Mouse (Mus musculus): ENCODE data around the gene Aip.

Aip gene

DNA sequence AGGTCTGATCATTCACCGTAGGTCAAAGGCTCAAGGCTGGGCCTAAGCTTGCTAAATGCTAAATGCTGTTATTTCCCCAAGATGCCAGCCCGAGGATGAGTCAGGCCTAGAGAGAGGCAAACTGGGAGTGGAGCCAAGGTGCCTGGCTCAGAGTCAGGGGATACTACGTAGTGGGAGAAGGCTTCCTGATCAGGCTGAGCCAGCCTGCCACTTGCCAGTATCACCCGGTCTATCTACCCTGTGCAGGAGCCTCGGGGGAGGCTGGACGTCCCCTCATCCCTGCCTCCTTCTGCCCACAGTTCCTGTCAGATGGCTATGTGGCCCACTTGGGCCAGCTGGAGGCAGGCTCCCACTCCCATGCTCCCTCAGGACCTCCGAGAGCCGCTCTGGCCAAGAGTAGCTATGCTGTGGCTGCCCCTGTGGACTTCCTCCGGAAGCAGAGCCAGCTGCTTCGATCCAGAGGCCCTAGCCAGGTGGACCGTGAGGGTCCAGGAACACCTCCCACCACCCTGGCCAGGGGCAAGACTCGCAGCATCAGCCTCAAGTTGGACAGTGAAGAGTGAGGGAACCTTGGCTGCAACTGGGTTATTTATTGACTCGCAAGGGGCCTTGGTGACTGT lies 12.4 kb downstream of the Aip start:
- no peak for DNase-seq (ENCODE audit: low read depth, low spot score)

DNA sequence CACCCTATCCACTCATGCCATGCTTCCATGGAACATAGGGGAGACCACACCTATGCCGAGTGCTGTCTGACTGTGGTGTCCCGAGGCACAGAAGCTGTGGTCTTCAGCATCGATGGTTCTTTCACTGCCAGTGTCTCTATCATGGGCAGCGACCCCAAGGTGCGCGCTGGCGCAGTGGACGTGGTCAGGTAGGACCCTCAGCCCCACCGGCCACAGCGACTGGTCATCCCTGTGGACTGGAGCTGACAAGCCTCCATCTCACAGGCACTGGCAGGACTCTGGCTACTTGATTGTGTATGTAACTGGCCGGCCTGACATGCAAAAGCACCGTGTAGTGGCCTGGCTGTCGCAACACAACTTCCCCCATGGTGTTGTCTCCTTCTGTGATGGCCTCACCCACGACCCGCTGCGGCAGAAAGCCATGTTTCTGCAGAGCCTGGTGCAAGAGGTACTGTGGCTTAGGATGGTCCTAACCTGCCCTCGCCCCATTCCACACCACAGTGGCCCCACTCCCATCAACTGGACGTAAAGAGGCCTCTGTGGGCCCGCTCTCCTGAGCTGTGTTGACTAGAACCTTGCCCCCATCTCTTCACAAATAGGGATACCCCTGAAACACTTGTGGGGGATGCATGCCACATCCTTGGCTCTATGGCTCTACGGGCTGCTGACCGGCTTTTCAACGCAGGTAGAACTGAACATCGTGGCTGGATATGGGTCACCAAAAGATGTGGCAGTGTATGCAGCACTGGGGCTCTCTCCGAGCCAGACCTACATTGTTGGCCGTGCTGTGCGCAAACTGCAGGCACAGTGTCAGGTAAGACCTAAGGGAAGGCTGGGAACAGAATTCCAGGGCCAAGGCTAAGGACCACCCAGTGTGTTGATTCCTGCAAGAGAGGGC lies 13.3 kb downstream of the Aip start:
- DNase-seq (ENCODE audit: low read depth, low spot score) = no peak

DNA sequence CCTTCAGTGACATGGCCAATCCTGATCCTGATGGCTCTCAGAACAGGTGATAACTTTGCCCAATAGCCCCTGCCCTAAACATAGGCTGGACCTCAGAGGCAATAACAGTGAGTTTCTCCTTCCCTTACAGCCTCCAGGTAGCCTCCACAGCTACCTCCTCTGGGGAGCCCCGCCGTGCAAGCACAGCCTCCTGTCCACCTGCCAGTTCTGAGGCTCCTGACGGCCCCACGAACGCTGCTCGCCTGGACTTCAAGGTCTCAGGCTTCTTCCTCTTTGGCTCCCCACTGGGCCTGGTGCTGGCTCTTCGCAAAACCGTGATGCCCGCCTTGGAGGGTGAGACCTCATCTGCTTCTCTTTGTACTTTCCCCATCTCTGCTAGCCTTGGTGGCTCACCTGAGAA lies 17.1 kb downstream of the Aip start:
- DNase-seq (ENCODE audit: low read depth, low spot score) = no peak

DNA sequence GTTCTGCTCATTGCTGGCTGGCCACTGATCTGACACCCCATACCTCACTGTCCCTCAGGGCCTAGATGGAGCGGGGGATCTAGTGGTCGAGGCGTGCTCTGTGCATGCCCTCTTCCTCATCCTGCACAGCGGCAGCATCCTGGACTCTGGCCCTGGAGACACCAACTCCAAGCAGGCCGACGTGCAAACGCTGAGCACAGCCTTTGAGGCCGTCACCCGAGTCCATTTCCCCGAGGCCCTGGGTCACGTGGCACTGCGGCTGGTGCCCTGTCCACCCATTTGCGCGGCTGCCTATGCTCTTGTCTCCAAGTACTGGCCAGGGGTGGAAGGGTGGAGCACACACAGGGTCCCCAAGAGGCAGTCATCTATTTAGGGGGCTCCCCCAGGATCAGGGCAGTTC lies 19.0 kb downstream of the Aip start:
- DNase-seq (ENCODE audit: low read depth, low spot score) = no peak

DNA sequence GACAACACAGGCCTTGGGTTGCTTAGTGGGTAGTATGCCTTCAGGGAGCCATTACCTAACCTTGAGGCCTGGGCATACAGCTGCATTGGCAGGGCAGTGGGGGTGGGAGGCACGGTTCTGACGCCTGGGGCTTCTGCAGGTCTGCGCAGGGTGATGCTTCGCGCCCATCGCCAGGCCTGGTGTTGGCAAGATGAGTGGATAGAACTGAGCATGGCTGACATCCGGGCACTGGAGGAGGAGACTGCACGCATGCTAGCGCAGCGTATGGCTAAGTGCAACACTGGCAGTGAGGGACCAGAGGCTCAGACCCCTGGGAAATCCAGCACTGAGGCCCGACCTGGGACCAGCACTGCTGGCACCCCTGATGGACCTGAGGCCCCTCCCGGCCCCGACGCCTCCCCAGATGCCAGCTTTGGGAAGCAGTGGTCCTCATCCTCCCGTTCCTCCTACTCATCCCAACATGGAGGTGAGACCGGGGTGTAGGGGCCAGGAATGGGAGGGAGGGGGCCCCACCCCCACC lies 20.9 kb downstream of the Aip start:
- DNase-seq (ENCODE audit: low read depth, low spot score) = no peak

DNA sequence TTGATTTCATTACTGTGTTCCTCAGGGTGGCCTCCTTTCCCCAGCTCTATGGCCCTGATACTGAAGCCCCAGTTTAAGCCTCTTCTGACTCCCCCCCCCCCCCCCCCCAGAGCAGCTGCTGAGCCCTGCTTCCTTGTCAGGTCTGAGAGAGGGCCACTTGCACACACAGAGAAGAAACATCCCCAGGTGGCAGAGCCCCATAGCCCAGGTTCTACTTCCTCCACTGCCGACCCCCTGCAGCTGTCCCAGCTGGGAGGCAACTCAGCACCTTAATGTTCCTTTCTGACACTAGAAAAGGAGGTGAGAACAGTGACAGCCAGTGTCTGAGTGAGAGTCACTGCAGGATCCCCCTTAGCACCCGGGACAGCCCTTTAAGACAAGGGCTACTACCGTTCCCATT lies 21.9 kb downstream of the Aip start:
- DNase-seq (ENCODE audit: low read depth, low spot score) = no peak

DNA sequence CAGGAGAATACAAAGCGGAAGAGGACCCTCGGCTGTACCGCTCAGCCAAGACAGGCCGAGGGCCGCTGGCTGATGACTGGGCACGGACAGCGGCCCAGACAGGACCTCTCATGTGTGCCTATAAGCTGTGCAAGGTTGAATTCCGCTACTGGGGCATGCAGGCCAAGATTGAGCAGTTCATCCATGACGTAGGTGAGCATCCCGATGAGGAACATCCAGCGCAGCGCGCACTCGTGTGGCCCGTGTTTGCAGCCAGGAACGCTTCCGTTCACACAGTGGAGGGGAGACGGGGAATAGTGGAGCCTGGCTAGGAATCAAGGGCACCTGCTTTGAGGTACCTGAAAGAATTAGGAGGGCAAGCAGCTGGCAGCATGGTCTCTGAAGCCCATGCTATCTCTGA lies 22.4 kb downstream of the Aip start:
- no peak for DNase-seq (ENCODE audit: low read depth, low spot score)

DNA sequence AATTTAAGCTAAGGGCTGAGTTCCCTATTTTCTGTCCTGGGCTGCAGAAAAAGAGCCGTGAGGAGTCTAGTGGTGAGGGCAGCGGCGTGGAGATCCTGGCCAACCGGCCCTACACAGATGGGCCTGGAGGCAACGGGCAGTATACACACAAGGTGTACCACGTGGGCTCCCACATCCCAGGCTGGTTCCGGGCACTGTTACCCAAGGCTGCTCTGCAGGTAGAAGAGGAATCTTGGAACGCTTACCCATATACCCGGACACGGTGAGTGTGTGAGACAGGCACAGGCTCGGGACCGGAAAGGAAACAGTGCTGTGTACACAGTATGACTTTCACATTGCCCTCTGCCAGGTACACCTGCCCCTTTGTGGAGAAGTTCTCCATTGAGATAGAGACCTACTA lies 23.0 kb downstream of the Aip start:
- no peak for DNase-seq (ENCODE audit: low read depth, low spot score)

DNA sequence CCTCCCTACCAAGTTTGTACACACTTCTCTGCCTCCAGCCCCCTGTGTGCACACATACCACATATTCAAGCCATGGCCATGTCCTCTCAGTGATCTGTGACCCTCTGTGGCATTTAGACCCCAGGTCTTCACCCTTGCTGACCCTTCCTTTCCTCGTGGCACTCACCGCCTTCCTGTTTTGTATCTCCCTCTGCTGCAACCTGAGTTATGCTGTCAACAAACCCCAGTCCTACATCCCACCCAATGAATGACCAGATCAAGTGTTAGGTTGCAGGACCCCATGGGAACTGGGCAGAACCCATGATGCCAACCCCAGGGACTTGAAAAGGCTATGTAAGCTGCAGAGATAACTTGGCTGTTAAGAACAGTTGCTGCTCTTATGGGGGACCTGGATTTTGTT lies 23.6 kb downstream of the Aip start:
- no peak for DNase-seq (ENCODE audit: low read depth, low spot score)

DNA sequence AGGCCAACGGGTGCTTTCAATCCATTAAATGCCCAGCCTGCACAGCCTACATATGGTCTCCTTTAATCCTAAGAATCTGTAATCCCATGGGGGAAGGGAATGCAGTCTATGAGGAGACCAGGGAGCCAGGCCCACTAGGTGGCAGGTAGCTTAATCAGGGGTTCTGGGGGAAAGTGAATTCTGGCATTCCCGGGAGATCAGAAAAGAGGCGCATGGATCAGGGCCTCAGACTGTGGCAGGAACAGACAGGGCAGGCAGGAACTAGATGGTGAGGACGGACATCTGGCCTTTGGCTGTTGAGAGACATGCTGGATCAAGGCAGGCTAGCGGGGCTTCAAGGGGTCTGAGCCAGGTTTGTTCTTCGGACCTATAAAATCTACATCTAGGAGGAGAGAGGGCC lies 24.2 kb downstream of the Aip start:
- DNase-seq (ENCODE audit: low read depth, low spot score) = no peak

DNA sequence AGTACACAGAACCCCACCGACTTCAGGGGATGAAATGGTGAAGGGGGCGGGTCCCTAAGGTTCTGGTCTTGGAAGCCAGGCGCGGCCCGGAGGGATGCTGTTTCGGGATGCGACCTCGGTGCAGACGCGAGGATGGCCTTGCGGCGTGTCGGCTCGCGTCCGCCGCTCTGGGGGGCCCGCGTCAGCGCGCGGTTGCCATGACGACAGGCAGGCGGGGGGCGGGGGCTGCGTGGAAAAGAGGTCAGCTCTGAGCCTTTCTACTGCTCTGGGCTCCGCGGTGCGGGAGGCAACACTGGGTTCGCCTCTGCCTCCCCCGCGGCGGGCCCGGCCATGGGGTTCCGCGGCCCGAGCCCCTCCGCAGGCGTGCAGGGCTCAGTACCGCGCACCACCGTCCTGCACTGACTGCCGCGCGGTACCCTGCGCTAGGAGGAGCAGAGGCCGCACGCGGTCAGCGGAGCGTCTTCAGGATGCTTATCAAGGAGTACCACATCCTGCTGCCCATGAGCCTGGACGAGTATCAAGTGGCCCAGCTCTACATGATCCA lies 24.9 kb downstream of the Aip start:
- peak; percentile 49 for DNase-seq (ENCODE audit: low read depth, low spot score)

DNA sequence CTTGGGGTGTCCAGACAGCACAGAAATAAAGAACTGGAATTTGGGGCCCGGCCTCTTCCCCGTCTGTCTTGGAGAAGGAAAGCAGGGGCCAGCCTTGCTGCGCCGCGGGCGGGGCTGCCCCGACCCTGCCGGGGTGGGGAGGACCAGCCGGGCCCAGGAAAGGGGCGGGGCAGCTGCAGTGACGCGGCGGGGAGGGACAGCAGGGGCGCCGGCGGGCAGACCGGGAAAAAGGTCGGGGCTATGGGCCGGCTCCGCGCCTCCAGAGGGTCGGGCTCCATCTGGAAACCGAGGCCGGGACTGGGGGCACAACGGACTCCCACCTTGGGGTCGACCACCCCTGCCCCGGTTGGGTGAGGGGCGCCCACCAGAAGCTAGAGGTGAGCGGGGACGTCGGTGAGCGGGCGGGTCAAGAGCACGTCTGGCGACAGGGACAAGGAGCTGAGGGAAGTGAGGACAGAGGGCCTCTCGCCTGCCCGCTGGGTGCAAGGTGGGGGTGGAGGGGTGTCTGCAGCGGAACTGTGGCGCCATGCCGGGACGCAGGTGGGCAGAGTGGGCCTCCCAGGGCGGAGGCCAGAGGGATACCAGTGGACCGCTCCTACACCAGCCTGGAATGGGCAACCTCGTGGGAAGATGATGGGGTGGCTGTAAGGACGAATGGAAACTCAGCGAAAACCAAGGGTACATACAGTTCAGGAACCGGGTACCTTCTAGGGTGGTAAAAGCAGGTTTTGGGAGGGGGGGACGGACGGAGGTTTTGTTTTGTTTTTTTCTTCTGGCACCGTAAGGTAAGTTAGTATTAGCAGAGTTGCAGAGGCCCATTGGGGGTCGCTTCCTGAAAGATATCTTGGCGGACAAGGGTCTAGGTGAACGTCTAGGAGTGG lies 25.6 kb downstream of the Aip start, which contains the start of gene Pitpnm1:
Gene Pitpnm1, plus strand, starts transcription at position 162 of the 881 bp plus-strand sequence.
- no peak for DNase-seq (ENCODE audit: low read depth, low spot score)

DNA sequence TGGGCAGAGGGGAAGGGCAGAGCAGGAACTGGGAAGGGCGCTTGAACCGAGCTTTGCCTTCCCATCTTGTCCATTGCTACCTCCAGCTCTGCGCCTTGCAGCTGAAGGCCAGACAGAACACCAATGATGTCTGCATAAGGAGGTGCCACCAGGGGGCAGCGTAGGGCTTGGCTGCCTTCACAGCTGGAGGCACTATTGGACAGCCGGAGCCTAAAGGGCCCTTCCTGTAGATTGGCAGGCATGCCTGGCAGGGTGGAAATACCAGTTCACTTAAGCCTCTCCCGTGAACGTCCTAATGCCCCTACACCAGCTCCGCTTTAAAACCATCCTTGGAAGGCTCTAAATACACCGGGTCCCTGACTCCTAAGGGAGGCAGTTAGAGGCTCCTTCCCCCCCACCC lies 26.6 kb downstream of the Aip start:
- DNase-seq (ENCODE audit: low read depth, low spot score) = peak; percentile 82

DNA sequence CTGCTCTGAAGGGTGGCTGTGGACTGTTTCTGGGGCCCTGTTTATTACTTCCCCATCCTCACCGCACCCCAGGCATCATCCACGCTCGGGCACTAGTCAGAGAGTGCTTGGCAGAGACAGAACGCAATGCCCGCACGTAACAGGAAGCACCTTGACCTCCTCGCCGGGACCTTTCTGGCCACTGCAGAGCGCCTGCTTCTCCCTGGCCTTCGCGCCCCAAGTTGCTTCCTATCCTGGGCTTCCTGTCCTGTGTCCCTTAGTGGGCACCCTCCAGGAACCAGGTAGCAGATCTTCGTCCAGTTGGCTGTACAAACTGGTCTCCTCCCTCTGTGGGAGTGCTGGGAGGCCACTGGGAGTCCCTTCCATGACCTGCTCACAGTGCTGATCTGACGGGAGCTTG lies 27.2 kb downstream of the Aip start:
- no peak for DNase-seq (ENCODE audit: low read depth, low spot score)

DNA sequence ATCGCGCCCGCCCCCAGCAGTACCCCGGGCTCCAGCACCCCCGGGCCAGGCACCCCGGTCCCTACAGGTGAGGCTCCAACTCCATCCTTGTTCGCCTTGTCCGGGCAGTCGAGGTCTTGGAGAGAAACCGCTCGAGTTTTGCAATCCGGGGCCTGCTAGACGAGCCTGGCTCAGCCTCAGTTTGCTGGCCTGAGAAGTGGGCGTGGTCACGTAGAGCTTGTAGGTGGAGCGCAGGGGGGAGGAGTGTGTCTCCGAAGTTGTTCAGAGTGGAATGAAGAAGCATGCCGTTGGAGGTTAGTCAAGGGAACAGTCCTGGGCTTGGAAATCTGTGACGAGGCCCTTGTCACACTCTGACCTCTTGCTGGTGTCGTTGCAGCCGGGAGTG lies 28.2 kb downstream of the Aip start:
- peak; percentile 96 for DNase-seq (ENCODE audit: low read depth, low spot score)

DNA sequence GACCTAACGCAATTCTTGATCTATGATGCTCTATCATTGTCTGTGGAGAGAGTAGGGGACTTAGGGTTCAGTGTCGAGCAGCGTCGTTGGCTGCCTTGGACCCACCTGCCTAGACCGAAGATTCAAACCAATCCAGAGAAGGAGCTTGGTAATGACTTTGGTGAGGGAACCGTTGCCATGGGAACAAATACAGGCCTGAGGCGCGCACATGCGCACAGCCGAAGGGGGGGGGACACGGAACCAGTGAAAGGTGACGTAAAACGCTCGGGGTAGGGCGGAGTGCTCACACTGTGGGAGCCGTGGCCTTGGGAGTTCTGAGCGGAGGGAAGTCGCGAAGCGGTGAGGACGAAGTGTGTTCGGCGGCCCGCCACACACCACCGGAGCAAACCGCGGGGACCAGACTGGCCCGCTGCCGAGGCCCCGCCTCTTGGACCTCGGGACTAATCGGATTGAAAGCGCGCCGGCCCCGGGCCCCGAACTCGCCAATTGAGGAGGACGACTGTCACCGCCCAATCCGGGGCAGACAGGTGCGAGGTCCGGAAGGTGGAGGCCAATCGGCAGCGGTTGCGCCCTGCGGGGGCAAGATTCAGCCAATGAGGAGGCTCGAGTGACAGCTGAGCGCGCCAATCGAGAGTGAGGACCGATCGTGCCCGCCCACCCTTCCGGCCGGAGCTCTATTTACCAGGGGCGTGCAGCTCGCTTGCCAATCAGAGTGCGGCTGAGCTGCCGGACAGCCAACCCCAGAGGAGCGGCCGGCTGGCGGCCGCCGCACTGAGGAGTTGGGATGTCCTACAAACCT lies 28.8 kb downstream of the Aip start, which contains the start of gene Cdk2ap2:
Gene Cdk2ap2, plus strand, starts transcription at position 541 of the 799 bp plus-strand sequence.
- DNase-seq (ENCODE audit: low read depth, low spot score) = peak; percentile 99

DNA sequence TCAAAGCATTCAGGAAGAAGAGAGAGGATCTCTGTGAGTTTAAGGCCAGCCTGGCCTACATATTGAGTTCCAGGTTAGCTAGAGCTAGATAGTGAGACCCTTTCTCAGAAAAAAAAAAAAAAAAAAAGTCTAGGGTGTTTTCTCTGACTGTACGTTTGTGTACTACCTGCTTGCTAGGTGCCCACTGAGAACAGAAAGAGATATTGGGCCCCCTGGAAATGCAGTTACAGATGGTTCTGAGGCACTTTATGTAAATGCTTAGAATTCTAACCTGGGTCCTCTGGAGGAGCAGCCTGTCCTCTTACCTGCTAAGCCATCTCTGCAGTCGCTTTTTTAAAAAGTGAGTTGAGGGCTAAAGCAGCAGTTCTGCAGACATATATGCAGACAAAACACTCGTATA lies 29.9 kb downstream of the Aip start:
- no peak for DNase-seq (ENCODE audit: low read depth, low spot score)

DNA sequence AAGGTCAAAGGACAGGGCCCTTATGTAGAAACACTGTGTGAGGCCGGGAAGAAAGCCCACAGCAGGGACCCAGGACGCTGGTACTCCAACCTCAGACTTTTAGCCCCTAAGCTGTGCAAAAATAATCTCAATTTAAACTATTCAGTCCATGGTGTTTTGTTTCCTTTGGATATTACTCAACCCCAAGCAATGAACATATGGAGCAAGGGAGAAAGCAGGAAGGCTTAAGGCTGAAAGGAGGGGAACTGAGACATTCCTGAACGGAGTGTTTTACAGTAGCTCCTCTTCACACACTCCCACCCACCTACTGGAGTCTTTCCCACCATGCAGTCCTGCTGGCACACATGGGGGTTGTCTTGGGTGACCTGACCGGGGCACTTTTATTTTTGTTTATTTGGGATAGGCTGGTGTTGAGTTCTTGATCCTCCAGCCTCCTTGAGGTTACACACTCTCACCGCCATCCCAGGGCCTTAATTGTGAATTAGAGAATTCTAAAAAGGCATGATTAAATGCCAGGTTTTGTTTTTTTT lies 30.8 kb downstream of the Aip start:
- DNase-seq (ENCODE audit: low read depth, low spot score) = no peak

DNA sequence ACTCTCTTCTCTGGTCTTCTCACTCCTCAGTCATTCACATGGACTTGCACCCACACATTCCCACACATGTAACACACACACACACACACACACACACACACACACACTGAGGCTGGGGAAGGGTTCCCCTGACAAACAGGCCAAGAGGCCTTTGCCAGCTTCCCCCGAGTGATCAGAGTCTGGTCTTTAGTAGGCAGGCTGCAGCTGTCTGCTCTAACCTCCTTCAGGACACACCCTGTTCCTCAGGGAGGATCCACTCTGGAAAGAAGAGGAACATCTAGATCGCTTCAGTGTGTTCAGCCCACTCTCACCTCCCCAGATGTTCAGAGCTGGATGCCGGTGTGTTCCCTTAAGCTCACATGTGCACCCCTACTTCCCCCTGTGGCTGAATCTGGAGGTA lies 31.3 kb downstream of the Aip start:
- DNase-seq (ENCODE audit: low read depth, low spot score) = no peak

DNA sequence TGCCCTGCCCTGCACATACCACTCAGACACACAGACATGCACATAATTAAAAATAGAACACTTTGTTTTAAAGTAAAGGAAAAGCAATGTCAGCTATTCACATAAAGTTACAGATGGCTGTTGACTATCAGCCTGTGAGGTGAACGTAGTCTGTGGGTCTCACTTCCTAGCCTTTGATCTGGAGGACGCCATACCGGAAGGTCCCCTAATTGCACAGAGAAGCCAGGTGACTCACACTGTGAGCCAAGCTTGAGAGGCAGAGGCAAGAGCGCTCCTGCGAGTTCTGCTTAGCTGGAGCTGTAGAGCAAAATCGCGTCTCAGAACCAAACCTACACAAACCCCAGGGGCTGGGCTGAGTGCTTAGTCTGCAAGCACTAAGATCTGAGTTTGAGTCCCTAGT lies 31.9 kb downstream of the Aip start:
- DNase-seq (ENCODE audit: low read depth, low spot score) = peak; percentile 32

DNA sequence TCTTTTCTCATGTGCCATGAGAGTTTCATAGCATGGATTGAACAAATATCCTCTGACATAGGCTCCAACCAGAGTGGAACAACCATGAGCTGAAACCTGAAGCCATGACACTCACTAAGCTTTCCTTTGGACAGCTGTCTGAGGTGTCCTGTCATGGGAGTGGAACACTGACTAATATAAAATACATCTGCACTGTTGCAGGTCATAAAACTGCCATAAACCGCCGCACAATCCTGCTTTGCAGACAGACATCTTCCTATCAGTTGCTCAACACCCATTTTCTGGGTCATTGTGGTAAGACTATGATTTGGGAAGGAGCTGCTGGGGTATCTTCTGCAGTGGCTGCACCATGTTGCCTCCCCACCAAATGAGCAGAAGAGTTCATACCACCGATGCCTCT lies 32.9 kb downstream of the Aip start:
- no peak for DNase-seq (ENCODE audit: low read depth, low spot score)

Data from R1 (cell line).